Mouse (Mus musculus) hindbrain, embryonic 16.5 days (tissue): ENCODE results near the gene Ccdc85b. TPM values are rescaled to one million over a fixed set of nuclear protein-coding genes. Genes with fewer than 3 reads are reported as not detected.
"Not testable (repeated sequence)": the region's sequence is repeated elsewhere in the genome, so short reads cannot be mapped to it uniquely, and the experiment has no call there.

ENCODE experiments used
- ATAC-seq: fragments of 200-750 bp; cut with Nextera tagmentation; 2 replicates; pipeline ENCODE4 v1.8.0; 2017; ENCODE audit warnings: moderate TSS enrichment, moderate library complexity
- H3K27ac ChIP-seq: fragments of 300-500 bp; sonication (generic); 2 replicates; pipeline ENCODE4 v1.5.1; 2014; ENCODE audit warnings: low read depth, mild to moderate bottlenecking, control low read depth, low read length, moderate library complexity
- H3K27me3 ChIP-seq: fragments of 300-500 bp; sonication (generic); replicated peaks from 2 replicates; pipeline ENCODE4 v1.6.1; 2014; ENCODE audit warnings: low read length; ENCODE audit not compliant: control insufficient read depth, insufficient read depth
- H3K36me3 ChIP-seq: fragments of 300-500 bp; sonication (generic); 2 replicates; pipeline ENCODE4 v1.6.1; 2014; ENCODE audit warnings: mild to moderate bottlenecking, low read length, moderate library complexity, mixed read lengths; ENCODE audit not compliant: control insufficient read depth, insufficient read depth
- H3K4me1 ChIP-seq: fragments of 300-500 bp; sonication (generic); 2 replicates; pipeline ENCODE4 v1.6.1; 2014; ENCODE audit warnings: low read depth, low read length; ENCODE audit not compliant: control insufficient read depth, insufficient read depth
- H3K4me2 ChIP-seq: fragments of 300-500 bp; sonication (generic); 2 replicates; pipeline ENCODE4 v1.6.1; 2014; ENCODE audit warnings: mild to moderate bottlenecking, low read length, control low read depth, moderate library complexity
- H3K4me3 ChIP-seq: fragments of 300-500 bp; sonication (generic); 2 replicates; pipeline ENCODE4 v1.5.1; 2014; ENCODE audit warnings: mild to moderate bottlenecking, low read length, control low read depth, moderate library complexity
- H3K9ac ChIP-seq: fragments of 300-500 bp; sonication (generic); 2 replicates; pipeline ENCODE4 v1.6.1; 2014; ENCODE audit warnings: low read depth, mild to moderate bottlenecking, control low read depth, low read length, moderate library complexity
- H3K9me3 ChIP-seq: fragments of 300-500 bp; sonication (generic); 2 replicates; pipeline ENCODE4 v1.6.1; 2014; ENCODE audit warnings: mild to moderate bottlenecking, low read length, moderate library complexity; ENCODE audit not compliant: control insufficient read depth
- WGBS: fragments of 180-500 bp; shearing (Covaris S2); extraction: QIAGEN DNeasy Blood & Tissue Kit; methylation state at CpG from one replicate; pipeline ENCODE4 v1.1.7; 2014; 5-methylcytosine and 5-hydroxymethylcytosine counted together
- polyA plus RNA-seq: library from polyadenylated mRNA; unstranded; fragments of >200 nt; fragmentation: Nextera tagmentation; extraction: Ambion mirVana; gene quantifications from 2 replicates; pipeline ENCODE4 v1.2.1, GENCODE M21; 2015

Ccdc85b gene
- polyA plus RNA-seq, 1 experiment from 2014 or later, result 12.4 TPM

GRCm38 (mm10) chr19:5413840-5414239 is 43.9 kb downstream of the Ccdc85b start:
- no peak overlapping the region for H3K9ac ChIP-seq
- 67% methylated on average over 4 of the region's 4 CpGs for WGBS
- no peaks in the 10 kb centered on the region for H3K9me3 ChIP-seq
- no peak for ATAC-seq
- no peak overlapping the region for H3K4me3 ChIP-seq
- no peak overlapping the region for H3K27ac ChIP-seq
- H3K27me3 ChIP-seq, result no peaks in the 10 kb centered on the region
- H3K4me1 ChIP-seq, result no peaks in the 10 kb centered on the region
- H3K36me3 ChIP-seq, result no peaks in the 10 kb centered on the region; the same call in 1 of the 2 replicates
- H3K4me2 ChIP-seq, result no peak overlapping the region

GRCm38 (mm10) chr19:5411961-5412360 is 45.7 kb downstream of the Ccdc85b start:
- no peak overlapping the region for H3K9ac ChIP-seq
- peaks cover 10% of the 10 kb centered on the region for H3K4me1 ChIP-seq
- H3K36me3 ChIP-seq, result no peaks in the 10 kb centered on the region
- no peak overlapping the region for H3K4me3 ChIP-seq
- no peaks in the 10 kb centered on the region for H3K9me3 ChIP-seq
- 59% methylated on average over 5 of the region's 5 CpGs for WGBS
- H3K27me3 ChIP-seq, result no peaks in the 10 kb centered on the region
- no peak overlapping the region for H3K4me2 ChIP-seq
- no peak for ATAC-seq
- no peak overlapping the region for H3K27ac ChIP-seq

GRCm38 (mm10) chr19:5410641-5411040 is 47.1 kb downstream of the Ccdc85b start:
- Histone ChIP-seq H3K27me3 (no peaks in the 10 kb centered on the region), H3K36me3 (no peaks in the 10 kb centered on the region), H3K4me1 (peaks cover 13% of the 10 kb centered on the region), H3K4me3 (no peak overlapping the region), H3K9me3 (no peaks in the 10 kb centered on the region), H3K9ac (no peak overlapping the region), H3K27ac (no peak overlapping the region), H3K4me2 (no peak overlapping the region)
- 93% methylated on average over 5 of the region's 5 CpGs for WGBS
- no peak for ATAC-seq

- Histone ChIP-seq H3K4me2 (no peak overlapping the region), H3K27me3 (no peaks in the 10 kb centered on the region), H3K4me1 (peaks cover 13% of the 10 kb centered on the region), H3K27ac (no peak overlapping the region), H3K4me3 (no peak overlapping the region), H3K36me3 (no peaks in the 10 kb centered on the region), H3K9me3 (no peaks in the 10 kb centered on the region), H3K9ac (no peak overlapping the region)
- no peak for ATAC-seq
- WGBS, result 82% methylated on average over 5 of the region's 5 CpGs
These were observed 48.6 kb downstream of the Ccdc85b start for GRCm38 (mm10) chr19:5409068-5409467.

- ATAC-seq, result no peak
- WGBS, result 82% methylated on average over 13 of the region's 13 CpGs
- no peaks in the 10 kb centered on the region for H3K36me3 ChIP-seq
- peaks cover 13% of the 10 kb centered on the region for H3K4me1 ChIP-seq
- no peaks in the 10 kb centered on the region for H3K27me3 ChIP-seq
- H3K4me3 ChIP-seq, result no peak overlapping the region
- H3K9me3 ChIP-seq, result no peaks in the 10 kb centered on the region
- peak overlapping the region; percentile 73; the same call in 1 of the 2 replicates for H3K4me2 ChIP-seq
- no peak overlapping the region for H3K9ac ChIP-seq
- no peak overlapping the region for H3K27ac ChIP-seq
These were observed 49.4 kb downstream of the Ccdc85b start for GRCm38 (mm10) chr19:5408057-5409001.

- 15% methylated on average over 7 of the region's 7 CpGs for WGBS
- H3K9ac ChIP-seq, result peak overlapping the region; percentile 73
- peak; percentile 50; the same call in 1 of the 2 replicates for ATAC-seq
These were observed 50.6 kb downstream of the Ccdc85b start for GRCm38 (mm10) chr19:5407133-5407532.

GRCm38 (mm10) chr19:5406531-5407126 is 51.1 kb downstream of the Ccdc85b start:
- 12% methylated on average over 20 of the region's 25 CpGs for WGBS
- not testable (repeated sequence) for H3K36me3 ChIP-seq, H3K9me3 ChIP-seq, H3K27me3 ChIP-seq
- peak overlapping the region; percentile 73 for H3K4me2 ChIP-seq
- peak overlapping the region; percentile 60 for H3K4me3 ChIP-seq
- ATAC-seq, result peak; percentile 87
- peaks cover 13% of the 10 kb centered on the region for H3K4me1 ChIP-seq
- peak overlapping the region; percentile 73 for H3K9ac ChIP-seq
- H3K27ac ChIP-seq, result peak overlapping the region; percentile 85

More at GRCm38 (mm10) chr19:5407133-5407532, 50.6 kb downstream of the Ccdc85b start:
- peaks cover 13% of the 10 kb centered on the region for H3K4me1 ChIP-seq
- peak overlapping the region; percentile 85 for H3K27ac ChIP-seq
- H3K4me3 ChIP-seq, result peak overlapping the region; percentile 60
- H3K9me3 ChIP-seq, result no peaks in the 10 kb centered on the region
- H3K27me3 ChIP-seq, result no peaks in the 10 kb centered on the region
- peak overlapping the region; percentile 73 for H3K4me2 ChIP-seq
- H3K36me3 ChIP-seq, result no peaks in the 10 kb centered on the region

- Histone ChIP-seq H3K4me2 (peak overlapping the region; percentile 56), H3K9ac (peak overlapping the region; percentile 46; the same call in 1 of the 2 replicates), H3K4me3 (peak overlapping the region; percentile 34), H3K4me1 (peaks cover 13% of the 10 kb centered on the region), H3K9me3 (no peaks in the 10 kb centered on the region), H3K36me3 (no peaks in the 10 kb centered on the region), H3K27ac (peak overlapping the region; percentile 31; the same call in 1 of the 2 replicates), H3K27me3 (no peaks in the 10 kb centered on the region)
- WGBS, result 27% methylated on average over 7 of the region's 7 CpGs
- no peak for ATAC-seq
These were observed 51.8 kb downstream of the Ccdc85b start for GRCm38 (mm10) chr19:5405924-5406323.
